Mouse (Mus musculus): Measurements from ENCODE around the gene Dph6.
"Not testable (repeated sequence)": the region's sequence is repeated elsewhere in the genome, so short reads cannot be mapped to it uniquely, and the experiment has no call there.

Gene Dph6

DNA sequence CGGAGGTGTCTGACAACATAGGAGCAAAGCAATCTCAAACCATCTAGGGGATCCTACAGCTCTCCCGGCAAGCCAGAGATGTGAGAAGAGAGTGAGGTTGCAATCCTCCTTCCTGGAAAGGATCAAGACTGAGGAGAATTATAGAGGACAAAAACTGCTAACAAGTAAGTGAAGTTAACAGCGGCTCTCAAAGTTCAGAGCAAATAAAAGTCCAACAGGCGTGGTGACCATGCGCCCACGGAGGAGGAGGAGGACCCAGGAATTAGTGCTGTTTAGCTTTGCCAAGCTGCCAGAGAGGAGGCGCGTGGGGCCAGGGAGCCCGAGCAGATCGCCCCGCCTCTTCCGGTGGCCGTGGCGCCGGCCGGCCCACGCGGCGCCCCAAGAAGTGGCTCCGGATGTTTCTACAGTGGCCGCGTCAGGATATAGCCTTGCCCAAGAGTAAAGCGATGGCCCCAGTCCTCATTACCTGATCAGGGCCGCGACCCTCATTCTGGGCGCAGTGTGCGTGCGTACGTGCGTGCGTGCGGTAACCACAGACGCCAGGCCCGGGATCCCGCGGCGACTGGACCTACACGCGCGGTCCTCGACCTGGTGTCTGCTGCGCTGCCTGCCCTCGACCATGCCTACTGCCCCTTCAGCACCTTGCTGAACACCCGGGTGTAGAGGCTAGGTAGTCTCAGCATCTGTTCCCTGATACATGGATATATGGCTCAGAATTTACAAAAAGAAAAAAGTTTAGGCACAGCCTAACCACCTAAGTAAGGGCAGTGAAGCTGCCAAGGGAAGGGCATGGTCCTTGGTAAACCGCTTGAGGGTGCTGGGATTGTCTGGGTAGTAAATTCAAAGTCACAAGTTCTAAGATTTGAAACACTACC is at the start of gene Dph6:
Dph6 (minus strand) TSS at position 600 of the 875 bp plus-strand sequence.
- DNase-seq: peak; percentile 88 to 91

- no peak for DNase-seq
These were observed 46.4 kb upstream of the Dph6 start for GRCm38 (mm10) chr2:114700966-114701685.

GRCm38 (mm10) chr2:114691607-114692006 is 36.8 kb upstream of the Dph6 start:
- DNase-seq: no peak

DNA sequence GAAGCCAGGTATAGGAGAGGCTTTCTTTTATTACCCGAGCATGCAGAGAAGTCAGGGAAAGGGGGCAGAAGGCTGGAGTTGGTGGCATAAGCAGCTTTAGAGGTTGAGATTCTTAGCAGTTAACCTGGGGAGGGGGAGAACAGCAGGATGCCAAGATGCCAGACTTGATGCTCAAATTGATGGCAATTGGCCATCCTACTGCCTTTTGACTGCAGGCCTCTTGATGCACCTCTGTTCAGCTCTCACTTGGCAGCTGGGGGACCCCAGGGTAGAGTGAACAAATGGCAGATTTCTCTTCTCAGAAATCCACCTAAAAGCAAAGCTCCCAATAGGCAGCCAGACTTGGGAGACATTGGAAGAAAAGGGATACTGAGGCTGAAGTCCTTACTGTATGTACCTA is 32.7 kb upstream of the Dph6 start:
- no peak for DNase-seq

DNA sequence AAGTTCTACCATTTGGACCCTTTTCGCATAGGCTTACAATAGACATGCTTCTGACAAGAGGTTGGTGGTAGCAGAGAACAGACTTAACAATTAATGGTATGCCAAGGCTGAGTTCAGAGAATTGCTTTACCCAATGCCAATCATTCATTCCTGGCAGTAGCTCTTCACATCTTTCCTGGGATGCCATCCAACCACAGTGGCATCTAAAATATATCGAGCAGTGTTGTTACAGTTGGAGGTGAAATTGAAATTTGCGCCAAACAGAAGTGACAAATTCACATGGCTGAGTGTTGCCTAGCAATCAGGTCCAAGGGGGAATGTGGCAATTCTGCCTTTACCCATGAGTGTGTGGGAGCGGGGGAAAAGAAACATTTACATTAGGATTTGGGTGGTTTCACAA is 32.3 kb upstream of the Dph6 start:
- no peak for DNase-seq

GRCm38 (mm10) chr2:114673831-114674230 is 19.1 kb upstream of the Dph6 start:
- no peak for DNase-seq

- DNase-seq: no peak
These were observed 16.2 kb upstream of the Dph6 start for GRCm38 (mm10) chr2:114670983-114671382.

DNA sequence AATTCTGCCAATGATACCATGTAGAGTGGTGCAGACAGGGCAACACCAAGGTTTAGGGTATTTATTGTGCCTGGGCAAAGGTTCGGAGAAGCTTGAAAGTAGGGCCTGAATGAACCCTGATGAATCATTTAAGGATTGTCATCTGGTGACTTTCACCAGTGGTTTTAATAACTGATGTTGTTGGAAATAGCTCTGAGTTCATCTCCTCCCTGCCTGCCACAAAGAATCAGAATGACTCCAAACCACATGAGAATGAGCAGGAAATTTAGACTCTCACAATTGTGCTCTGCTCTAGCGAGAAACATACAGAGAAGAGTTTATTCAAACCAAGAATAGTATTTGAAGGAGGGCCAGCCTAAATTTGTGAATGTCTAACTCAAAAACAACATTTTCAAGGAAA is 4.2 kb upstream of the Dph6 start:
- no peak for DNase-seq

- no peak for DNase-seq
These were observed 8.5 kb downstream of the Dph6 start for GRCm38 (mm10) chr2:114646240-114646639.

DNA sequence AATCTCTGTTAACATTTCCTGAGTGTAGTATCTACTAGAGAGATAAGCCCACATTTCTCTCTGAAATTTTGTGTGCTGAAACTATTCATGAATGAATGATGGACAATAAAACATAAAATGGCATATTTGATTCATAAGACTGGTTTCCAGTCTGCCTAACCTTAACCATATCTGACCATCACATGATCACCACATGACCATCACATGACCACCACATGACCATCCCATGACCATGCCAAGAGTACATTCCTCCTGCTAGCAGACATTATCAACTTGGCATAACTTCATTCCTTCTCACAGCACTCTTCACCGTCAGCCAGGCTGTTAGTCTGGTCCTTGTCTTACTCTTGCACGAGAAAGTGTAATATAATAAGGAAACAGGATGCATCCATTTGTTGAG is 10.9 kb downstream of the Dph6 start:
- no peak for DNase-seq

DNA sequence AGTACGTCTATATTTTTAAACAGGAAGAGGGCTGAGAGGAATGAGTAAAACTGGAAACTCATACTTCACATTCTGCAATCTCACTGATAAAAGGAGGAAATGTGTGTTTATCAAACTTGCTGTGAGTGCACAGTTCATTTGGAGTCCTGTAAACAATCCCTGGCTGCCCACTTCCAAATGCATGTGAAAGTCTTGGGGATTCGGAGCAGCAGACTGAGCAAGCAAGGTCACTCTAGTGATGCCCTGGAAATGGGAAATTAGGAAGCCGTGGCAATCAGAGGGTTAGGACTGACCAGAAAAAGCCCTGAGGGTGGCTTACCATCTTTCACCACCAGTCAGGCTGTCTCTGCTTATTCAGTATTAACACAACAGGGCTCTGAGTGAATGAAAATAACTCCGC is 30.1 kb downstream of the Dph6 start:
- DNase-seq: peak; percentile 39 to 59

DNA sequence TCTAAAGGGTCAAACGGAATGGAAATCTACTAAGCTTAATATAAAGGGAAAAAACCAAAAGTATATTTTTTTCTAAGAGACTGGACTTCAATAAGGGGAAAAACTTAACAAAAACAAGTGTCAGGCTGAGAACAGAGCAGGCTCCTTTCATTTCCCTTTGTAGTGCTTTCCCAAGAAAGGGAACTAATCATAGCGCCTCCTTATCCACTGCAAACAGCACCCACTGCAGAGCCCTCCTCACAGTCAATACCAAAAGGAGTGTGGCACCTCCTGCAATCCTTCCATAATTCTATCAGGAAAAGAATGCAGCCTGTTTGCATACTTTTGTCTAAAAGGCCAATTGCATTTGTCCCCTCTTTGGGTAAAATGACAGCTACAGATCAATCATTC is 32.2 kb downstream of the Dph6 start:
- no peak for DNase-seq

GRCm38 (mm10) chr2:114621781-114622549 is 32.8 kb downstream of the Dph6 start:
- peak in 1 of 2 experiments; percentile 11 for DNase-seq

GRCm38 (mm10) chr2:114611576-114611975 is 43.2 kb downstream of the Dph6 start:
- no peak for DNase-seq

DNA sequence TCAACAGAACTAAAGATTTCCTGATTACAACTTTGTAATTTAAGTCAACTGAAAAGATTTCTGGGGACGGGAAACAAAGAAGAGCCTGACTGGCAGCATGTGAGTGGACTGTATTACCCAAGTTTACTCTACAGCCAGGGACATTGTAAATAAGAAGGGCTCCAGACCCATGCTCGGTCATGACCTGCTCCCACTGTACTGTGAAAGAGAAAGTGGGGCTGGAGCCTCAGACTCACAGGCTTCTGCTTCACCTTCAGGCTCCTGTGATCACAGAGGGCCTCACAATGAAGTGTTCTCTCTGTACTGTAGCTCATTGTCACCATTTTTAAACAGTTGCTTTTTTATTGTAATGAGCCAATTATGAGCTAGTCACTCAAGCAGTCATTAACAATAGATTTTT is 44.7 kb downstream of the Dph6 start:
- DNase-seq: no peak

DNA sequence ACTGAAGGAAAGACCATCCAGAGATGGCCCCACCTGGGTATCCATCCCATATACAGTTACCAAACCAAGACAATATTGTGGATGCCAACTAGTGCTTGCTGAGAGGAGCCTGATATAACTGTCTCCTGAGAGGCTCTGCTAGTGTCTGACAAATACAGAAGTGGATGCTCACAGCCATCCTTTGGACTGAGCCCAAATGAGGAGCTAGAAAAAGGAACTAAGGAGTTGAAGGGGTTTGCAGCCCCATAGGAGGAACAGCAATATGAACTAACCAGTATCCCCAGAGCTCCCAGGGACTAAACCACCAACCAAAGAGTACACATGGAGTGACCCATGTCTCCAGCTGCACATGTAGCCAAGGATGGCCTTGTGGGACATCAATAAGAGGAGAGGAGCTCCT is 49.6 kb downstream of the Dph6 start:
- not testable (repeated sequence) for DNase-seq

- no peak for DNase-seq
These were observed 53.6 kb downstream of the Dph6 start for GRCm38 (mm10) chr2:114601174-114601573.

GRCm38 (mm10) chr2:114599793-114600192 is 55.0 kb downstream of the Dph6 start:
- no peak for DNase-seq

- DNase-seq: no peak
These were observed 61.4 kb downstream of the Dph6 start for GRCm38 (mm10) chr2:114593393-114593792.

GRCm38 (mm10) chr2:114580714-114581113 is 74.0 kb downstream of the Dph6 start:
- DNase-seq: no peak

GRCm38 (mm10) chr2:114543000-114543622 is 111.7 kb downstream of the Dph6 start:
- no peak for DNase-seq

GRCm38 (mm10) chr2:114542325-114542724 is 112.4 kb downstream of the Dph6 start:
- DNase-seq: no peak

- no peak for DNase-seq
These were observed 114.3 kb downstream of the Dph6 start for GRCm38 (mm10) chr2:114540416-114540815.
